Mouse (Mus musculus) CD4-positive naive resting alpha-beta T cell, adult 57 days (primary cell): ENCODE results near the gene Stk32c. TPM values are rescaled to one million over a fixed set of nuclear protein-coding genes. Genes with fewer than 3 reads are reported as not detected.

Source experiments
- total RNA-seq: library from RNA; stranded (reverse); gene quantifications from one replicate; pipeline ENCODE4 v1.2.4, GENCODE M21; 2023

Stk32c gene
- 0.30 TPM for total RNA-seq

DNA sequence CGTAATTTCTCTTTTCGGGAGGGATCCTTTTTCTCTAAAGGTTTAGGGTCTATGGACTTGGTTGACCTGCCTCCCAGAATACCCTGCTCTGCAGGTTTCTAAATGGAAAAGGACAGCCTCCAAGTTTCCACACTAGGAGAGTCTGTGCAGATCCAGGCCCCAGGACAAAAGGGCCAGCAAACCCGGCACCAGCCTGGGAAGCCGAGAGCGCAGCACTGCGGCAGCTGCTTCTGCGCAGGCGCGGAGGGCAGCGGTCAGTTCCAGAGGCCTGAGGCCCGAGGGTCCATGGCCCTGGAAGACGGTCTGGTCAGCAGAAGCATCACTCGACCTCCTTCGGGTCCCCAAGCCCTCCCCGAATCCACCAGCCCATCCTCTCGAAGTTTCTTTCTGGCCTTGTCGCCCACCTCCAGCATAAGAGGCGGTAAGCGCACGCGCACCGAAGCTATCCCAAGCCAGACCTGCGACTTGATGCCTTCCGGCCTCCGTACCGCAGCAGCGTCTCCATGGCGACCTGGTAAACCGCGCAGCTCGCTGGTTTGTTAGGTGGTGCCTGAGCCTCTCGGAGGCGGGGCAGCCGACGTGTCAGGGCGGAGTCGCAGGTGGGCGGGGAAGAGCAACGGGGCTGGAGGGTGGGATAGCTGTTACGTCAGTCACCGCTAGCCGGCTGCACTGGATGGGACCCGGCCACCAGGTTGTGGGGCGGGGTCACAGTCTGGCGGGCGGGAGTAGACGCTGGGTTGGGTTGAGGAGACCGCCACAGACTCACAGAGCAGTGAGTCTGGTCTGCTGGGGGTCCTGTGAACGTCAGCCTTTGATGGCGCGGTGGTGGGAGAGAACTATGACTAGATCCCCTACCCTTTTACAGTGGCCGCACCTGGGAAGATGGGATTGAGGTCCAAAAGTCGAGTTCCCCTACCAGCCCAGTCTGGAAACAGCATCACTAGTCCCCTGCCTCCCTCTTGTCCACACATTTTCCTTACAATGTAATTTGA is at the start of gene Stk32c, which contains the start of gene Lrrc27:
Stk32c (minus strand) TSS at position 554 of the 992 bp plus-strand sequence.
Lrrc27 (plus strand) TSS at position 235 of the 992 bp plus-strand sequence.

GRCm38 (mm10) chr7:139247881-139248614 is 34.9 kb upstream of the Stk32c start, which contains the start of gene Pwwp2b:
TSS of gene Pwwp2b (plus strand) at chr7:139248482.

DNA sequence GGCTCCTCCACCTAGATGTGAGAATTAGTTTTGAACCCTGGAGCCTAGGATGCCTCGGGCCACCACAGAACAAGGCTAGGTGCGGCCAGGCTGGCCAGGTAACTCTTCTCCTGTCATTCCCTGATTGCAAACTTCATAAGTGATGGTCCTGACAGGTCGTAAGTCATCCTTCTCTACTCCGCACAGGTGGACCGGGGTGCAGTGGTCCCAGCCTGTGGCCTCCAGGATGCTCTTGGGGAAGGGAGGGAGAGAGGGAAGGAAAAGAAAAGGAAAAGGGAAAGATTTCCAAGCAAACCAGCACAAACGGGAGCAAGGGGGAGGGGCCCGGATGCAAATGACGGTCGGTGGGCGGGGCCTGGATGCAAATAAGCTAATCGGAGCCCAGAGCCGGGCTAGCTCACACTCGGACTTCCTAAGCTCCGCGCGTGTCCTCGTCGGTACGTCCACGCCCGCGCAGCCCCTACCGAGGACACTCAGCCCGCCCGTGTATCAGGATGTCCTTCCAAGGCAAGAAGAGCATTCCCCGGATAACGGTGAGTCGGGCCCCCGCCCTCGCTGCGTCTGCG is 127.4 kb downstream of the Stk32c start, which contains the start of gene Dpysl4:
Dpysl4 (plus strand) TSS at position 373 of the 566 bp plus-strand sequence.

Other genes starting within 250 kb of the Stk32c start
- not detected for gene Dpysl4, start 127.3 kb downstream of the Stk32c start, total RNA-seq
- gene Lrrc27, start 319 bp downstream of the Stk32c start, total RNA-seq, result 0.71 TPM
- gene Pwwp2b, start 35.2 kb upstream of the Stk32c start, total RNA-seq, result 2.1 TPM
- 21.4 TPM for gene Inpp5a, start 175.8 kb upstream of the Stk32c start, total RNA-seq